Mouse (Mus musculus): ENCODE results near the gene Zkscan5.
"Not testable (repeated sequence)": the region's sequence is repeated elsewhere in the genome, so short reads cannot be mapped to it uniquely, and the experiment has no call there.

The Zkscan5 gene

GRCm38 (mm10) chr5:145214679-145215078 lies 10.3 kb downstream of the Zkscan5 start:
- DNase-seq: peak; percentile 31

DNA sequence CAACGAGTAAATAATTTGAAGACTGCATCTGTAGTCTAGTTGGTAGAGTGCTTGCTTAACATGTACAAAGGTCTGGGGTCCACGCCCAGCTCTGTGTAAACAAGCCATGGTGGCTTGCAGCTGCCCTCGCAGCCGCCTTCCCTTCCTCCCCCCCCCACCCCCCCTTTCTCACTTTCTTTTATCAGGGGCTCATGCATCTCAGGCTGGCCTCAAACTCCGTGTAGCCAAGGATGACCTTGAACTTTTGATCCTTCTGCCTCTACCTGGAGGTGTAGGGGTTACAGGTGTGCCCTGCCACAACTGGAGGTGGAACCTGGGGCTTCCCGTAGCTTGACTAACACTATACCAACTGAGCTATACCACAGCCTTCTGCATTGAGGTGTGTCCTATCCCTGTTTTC lies 13.4 kb downstream of the Zkscan5 start:
- DNase-seq: no peak

DNA sequence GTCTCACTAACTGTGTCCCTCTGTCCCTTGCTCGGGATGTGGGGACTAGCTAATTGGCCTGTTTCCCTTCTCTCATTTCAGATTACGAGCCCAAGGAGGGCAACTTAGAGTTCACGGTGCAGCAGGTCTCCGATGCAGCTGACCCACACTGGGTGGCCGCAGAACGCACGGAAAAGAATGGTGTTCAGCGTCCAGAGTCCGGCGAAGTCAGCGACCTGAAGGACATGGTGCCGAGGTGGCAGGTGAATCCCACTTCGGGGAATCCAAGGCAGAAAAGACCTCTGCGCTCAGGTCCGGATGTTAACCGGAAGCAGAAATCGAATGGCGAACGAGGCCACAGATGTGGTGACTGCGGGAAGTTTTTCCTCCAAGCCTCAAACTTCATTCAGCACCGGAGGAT lies 13.8 kb downstream of the Zkscan5 start:
- no peak for DNase-seq

DNA sequence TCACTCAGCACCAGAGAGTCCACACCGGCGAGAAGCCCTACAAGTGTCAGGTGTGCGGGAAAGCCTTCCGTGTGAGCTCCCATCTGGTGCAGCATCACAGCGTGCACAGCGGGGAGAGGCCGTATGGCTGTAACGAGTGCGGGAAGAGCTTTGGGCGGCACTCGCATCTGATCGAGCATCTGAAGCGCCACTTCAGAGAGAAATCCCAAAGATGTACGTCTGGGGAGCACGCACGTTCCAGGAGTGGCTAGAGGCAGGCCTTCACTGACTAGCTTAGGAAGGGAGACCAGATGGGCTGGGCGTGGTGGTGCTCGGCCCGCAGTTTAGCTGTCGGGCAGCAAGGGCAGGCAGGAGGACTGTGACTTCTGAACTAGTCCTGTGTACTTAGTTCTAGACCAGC lies 14.3 kb downstream of the Zkscan5 start:
- no peak for DNase-seq

GRCm38 (mm10) chr5:145219981-145220380 lies 15.6 kb downstream of the Zkscan5 start:
- no peak for DNase-seq

- DNase-seq: no peak
Measured at GRCm38 (mm10) chr5:145222840-145223239, 18.5 kb downstream of the Zkscan5 start.

GRCm38 (mm10) chr5:145223395-145223794 lies 19.0 kb downstream of the Zkscan5 start:
- no peak for DNase-seq

DNA sequence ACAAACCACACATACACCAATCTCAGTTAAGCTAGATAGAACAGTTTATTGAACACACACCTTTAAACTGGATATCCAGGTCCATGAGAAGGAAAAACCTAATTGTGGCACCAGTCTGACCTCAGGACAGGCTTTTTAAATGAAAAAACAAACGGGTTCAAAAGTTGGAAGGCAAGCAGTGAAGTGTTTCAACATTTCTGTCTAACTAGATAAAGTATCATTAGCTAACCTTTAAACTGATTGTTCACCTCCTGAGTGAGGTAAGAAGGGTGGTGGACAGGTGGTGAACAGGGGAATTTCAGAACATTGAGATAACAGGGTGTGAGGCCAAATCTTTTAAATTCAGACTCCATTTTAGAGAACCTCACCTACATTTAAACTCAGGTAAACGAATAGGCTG lies 22.1 kb downstream of the Zkscan5 start:
- DNase-seq: no peak

GRCm38 (mm10) chr5:145229283-145229682 lies 24.9 kb downstream of the Zkscan5 start:
- not testable (repeated sequence) for DNase-seq

- DNase-seq: no peak
Measured at GRCm38 (mm10) chr5:145230641-145231040, 26.3 kb downstream of the Zkscan5 start.

DNA sequence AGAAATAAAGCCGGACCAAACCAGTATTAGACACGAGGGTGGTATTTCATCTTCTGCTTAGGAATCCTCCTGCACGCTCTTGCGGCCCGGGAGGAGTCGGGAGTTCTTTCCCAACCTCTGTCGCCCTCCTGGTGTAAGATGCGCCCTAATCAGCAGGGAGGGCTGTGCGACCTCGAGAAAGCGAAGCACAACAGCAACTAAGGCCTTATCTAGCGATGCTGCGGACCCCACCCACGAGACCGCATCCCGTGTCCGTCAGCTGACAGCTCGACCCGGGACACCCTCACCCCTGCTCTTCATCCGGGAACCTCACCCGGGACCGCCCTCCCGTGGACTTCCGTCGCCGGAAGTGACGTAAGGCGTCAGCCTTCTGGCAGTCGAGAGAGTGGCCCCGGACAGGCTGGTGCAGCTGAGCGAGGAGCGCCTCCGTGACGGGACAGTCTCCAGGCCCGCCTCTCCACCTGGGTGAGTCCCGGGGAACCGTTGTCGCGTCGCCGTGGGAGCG lies 27.1 kb downstream of the Zkscan5 start, which contains the start of gene Zfp655:
Gene Zfp655, plus strand, starts transcription at position 349 of the 505 bp plus-strand sequence.
- peak; percentile 98 for DNase-seq

DNA sequence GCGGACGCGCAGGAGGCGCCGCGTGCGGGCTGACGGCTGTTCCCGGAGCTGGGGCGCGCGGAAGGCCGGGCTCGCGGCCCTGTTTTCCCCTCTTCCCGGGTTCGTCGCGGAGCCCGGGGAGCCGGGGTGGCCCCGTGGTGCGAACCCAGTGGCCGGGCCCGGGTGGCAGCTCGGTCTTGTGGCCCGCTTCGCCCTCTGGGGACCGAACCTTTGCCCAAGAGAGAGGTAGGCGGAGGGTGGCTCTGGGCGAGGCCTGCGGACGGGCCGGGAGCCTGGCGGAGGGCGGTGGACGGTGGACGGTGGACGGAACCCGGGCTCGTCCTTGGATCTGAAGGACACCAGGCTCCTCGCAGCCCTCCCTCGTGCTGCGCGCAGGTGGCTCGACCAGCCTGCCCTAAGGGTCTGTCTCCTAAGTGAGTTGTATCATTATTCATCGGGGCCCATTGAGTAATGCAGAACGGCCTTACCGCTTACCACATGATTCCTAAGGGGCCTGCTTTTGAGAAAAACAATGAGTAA lies 27.6 kb downstream of the Zkscan5 start:
- DNase-seq: no peak

DNA sequence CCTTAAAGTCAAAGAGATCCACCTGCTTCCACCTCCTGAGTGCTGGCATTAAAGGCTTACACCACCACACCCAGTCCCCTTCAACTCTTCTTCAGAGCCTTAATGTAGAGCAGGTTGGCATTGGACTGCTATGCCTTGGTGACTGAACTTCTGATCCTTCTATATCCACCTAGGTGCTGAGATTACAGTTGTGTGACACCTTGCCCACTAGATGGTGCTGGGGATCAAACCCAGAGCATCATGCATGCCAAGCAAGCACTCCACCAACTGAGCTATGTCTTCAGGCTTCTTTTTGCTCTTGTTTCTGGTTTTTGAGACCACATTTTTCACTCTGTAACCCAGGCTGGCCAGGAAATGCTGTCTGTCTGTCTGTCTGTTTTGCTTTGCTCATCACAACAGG lies 30.3 kb downstream of the Zkscan5 start:
- DNase-seq: peak; percentile 39

- no peak for DNase-seq
Measured at GRCm38 (mm10) chr5:145249520-145249919, 45.2 kb downstream of the Zkscan5 start.
